Mouse (Mus musculus): ENCODE measurements around the gene Ctsd.
"Not testable (repeated sequence)": the region's sequence is repeated elsewhere in the genome, so short reads cannot be mapped to it uniquely, and the experiment has no call there.

Ctsd gene

GRCm38 (mm10) chr7:142387419-142388148 lies at the start of gene Ctsd:
TSS of gene Ctsd (minus strand) at chr7:142388038.
- DNase-seq, result peak; percentile 99

- peak; percentile 35 for DNase-seq
These were observed 49.5 kb upstream of the Ctsd start for GRCm38 (mm10) chr7:142437324-142437723.

- DNase-seq, result peak; percentile 61
These were observed 47.7 kb upstream of the Ctsd start for GRCm38 (mm10) chr7:142435524-142435923.

- no peak for DNase-seq
These were observed 46.5 kb upstream of the Ctsd start, which contains the start of gene Syt8 for GRCm38 (mm10) chr7:142434137-142434865. TSS of gene Syt8 (plus strand) at chr7:142434850.

- DNase-seq, result no peak
These were observed 45.8 kb upstream of the Ctsd start for GRCm38 (mm10) chr7:142433623-142434022.

GRCm38 (mm10) chr7:142431106-142431505 lies 43.3 kb upstream of the Ctsd start:
- no peak for DNase-seq

- no peak for DNase-seq
These were observed 42.4 kb upstream of the Ctsd start for GRCm38 (mm10) chr7:142430160-142430678.

- DNase-seq, result peak; percentile 22
These were observed 40.4 kb upstream of the Ctsd start for GRCm38 (mm10) chr7:142428213-142428612.

- peak; percentile 42 for DNase-seq
These were observed 37.9 kb upstream of the Ctsd start for GRCm38 (mm10) chr7:142425641-142426213.

- DNase-seq, result no peak
These were observed 34.0 kb upstream of the Ctsd start for GRCm38 (mm10) chr7:142421826-142422225.

- DNase-seq, result no peak
These were observed 32.0 kb upstream of the Ctsd start for GRCm38 (mm10) chr7:142419887-142420286.

GRCm38 (mm10) chr7:142418679-142419078 lies 30.8 kb upstream of the Ctsd start:
- DNase-seq, result no peak

GRCm38 (mm10) chr7:142418027-142418426 lies 30.2 kb upstream of the Ctsd start:
- no peak for DNase-seq

GRCm38 (mm10) chr7:142416225-142416624 lies 28.4 kb upstream of the Ctsd start:
- no peak for DNase-seq

- DNase-seq, result no peak
These were observed 27.5 kb upstream of the Ctsd start for GRCm38 (mm10) chr7:142415314-142415713.

GRCm38 (mm10) chr7:142413285-142413684 lies 25.4 kb upstream of the Ctsd start:
- DNase-seq, result no peak

GRCm38 (mm10) chr7:142409603-142410002 lies 21.8 kb upstream of the Ctsd start:
- no peak for DNase-seq

GRCm38 (mm10) chr7:142408686-142409085 lies 20.8 kb upstream of the Ctsd start:
- DNase-seq, result no peak

- no peak for DNase-seq
These were observed 20.1 kb upstream of the Ctsd start for GRCm38 (mm10) chr7:142407935-142408334.

GRCm38 (mm10) chr7:142405134-142405533 lies 17.3 kb upstream of the Ctsd start:
- not testable (repeated sequence) for DNase-seq

GRCm38 (mm10) chr7:142403591-142403990 lies 15.8 kb upstream of the Ctsd start:
- DNase-seq, result no peak

GRCm38 (mm10) chr7:142400750-142401142 lies 12.9 kb upstream of the Ctsd start:
- no peak for DNase-seq

GRCm38 (mm10) chr7:142400112-142400749 lies 12.4 kb upstream of the Ctsd start:
- no peak for DNase-seq

Data from cerebellum, adult 11-12 months (tissue).